13 mouse cellular contexts compared by ENCODE assay signal in genomic region chr9:36938601-36939078, GRCm38 (mm10).
DNase-seq lines count a peak whose midpoint lies in the region; ATAC-seq and TF ChIP-seq lines count a peak whose summit lies in the region.
"Had no signal": no experiment of that assay in that cellular context is flagged by ENCODE, and none has a peak within 500 bp of the region (broad histone marks: within the 10 kb centered on the region; RNA-seq: fewer than 3 reads in every experiment).

No protein-coding gene starts in this region.

- H3K9ac ChIP-seq in kidney, postnatal 0 days (ENCODE audit: low read depth, low read length), result no peak overlapping the region
- no peak overlapping the region for H3K9ac ChIP-seq in kidney, embryonic 16.5 days (replicated peaks; ENCODE audit: low read length)
- H3K9ac ChIP-seq in forebrain, embryonic 13.5 days, result no peak overlapping the region
- H3K9ac ChIP-seq in midbrain, postnatal 0 days (replicated peaks; ENCODE audit: low read length, poor library complexity, severe bottlenecking), result no peak overlapping the region
- H3K9ac ChIP-seq: liver, embryonic 14.5 days; stomach, embryonic 15.5 days had no signal

- peak; percentile 7 for DNase-seq in kidney, postnatal 0 days (ENCODE audit: low spot score)
- peak; percentile 73 for DNase-seq in hindlimb bud, embryonic 11.5 days (ENCODE audit: extremely low spot score, low read depth, low spot score)
- DNase-seq in midbrain, postnatal 0 days (ENCODE audit: low spot score), result peak; percentile 25
- DNase-seq in right cerebral cortex, postnatal 36 days (ENCODE audit: low spot score in 2 of 2), result no peak
- DNase-seq in left cerebral cortex, postnatal 36 days (ENCODE audit: low spot score in 2 of 2), result no peak
- DNase-seq in cerebellum, adult 2 months, result no peak
- DNase-seq: cerebellum, adult 11-12 months; heart, postnatal 4 days had no signal

- no peaks in the 10 kb centered on the region for H3K36me3 ChIP-seq in kidney, postnatal 0 days (ENCODE audit: insufficient read depth, low read length)
- H3K36me3 ChIP-seq in kidney, embryonic 16.5 days (ENCODE audit: insufficient read depth, low read length), result no peaks in the 10 kb centered on the region
- H3K36me3 ChIP-seq in forebrain, embryonic 13.5 days (ENCODE audit: poor library complexity, severe bottlenecking), result no peaks in the 10 kb centered on the region
- H3K36me3 ChIP-seq in midbrain, postnatal 0 days (ENCODE audit: insufficient read depth, low read length), result no peaks in the 10 kb centered on the region
- H3K36me3 ChIP-seq: stomach, embryonic 15.5 days had no signal

- ATAC-seq in kidney, postnatal 0 days (replicated peaks; ENCODE audit: low FRiP score, low read depth), result no peak
- no peak for ATAC-seq in kidney, embryonic 16.5 days (ENCODE audit: low FRiP score, low TSS enrichment)
- ATAC-seq in forebrain, embryonic 13.5 days, result peak; percentile 52
- ATAC-seq in midbrain, postnatal 0 days (ENCODE audit: low FRiP score), result 0 out of 2 replicates have a peak, but pooled peaks have one; percentile 17

- no peaks in the 10 kb centered on the region for H3K9me3 ChIP-seq in kidney, postnatal 0 days (replicated peaks; ENCODE audit: low read length)
- H3K9me3 ChIP-seq in kidney, embryonic 16.5 days (ENCODE audit: low read length), result no peaks in the 10 kb centered on the region
- H3K9me3 ChIP-seq in forebrain, embryonic 13.5 days (replicated peaks), result no peaks in the 10 kb centered on the region
- H3K9me3 ChIP-seq in midbrain, postnatal 0 days (ENCODE audit: low read length), result no peaks in the 10 kb centered on the region
- H3K9me3 ChIP-seq: stomach, embryonic 15.5 days had no signal

- no peak overlapping the region for H3K4me3 ChIP-seq in kidney, postnatal 0 days (replicated peaks; ENCODE audit: low read depth, low read length)
- H3K4me3 ChIP-seq in kidney, embryonic 16.5 days (ENCODE audit: low read length), result no peak overlapping the region
- H3K4me3 ChIP-seq in forebrain, embryonic 13.5 days, result no peak overlapping the region
- no peak overlapping the region for H3K4me3 ChIP-seq in midbrain, postnatal 0 days (ENCODE audit: low read depth, low read length)
- H3K4me3 ChIP-seq in cerebellum, adult 2 months (replicated peaks; ENCODE audit: insufficient read depth, low read depth, low read length), result no peak overlapping the region
- H3K4me3 ChIP-seq: erythroblast, embryonic 14.5 days; stomach, embryonic 15.5 days had no signal

- no peak for TF ChIP-seq CTCF in kidney, postnatal 0 days (IDR thresholded peaks at IDR 0.05; ENCODE audit: low read depth)
- no peak for TF ChIP-seq CTCF in midbrain, postnatal 0 days (IDR thresholded peaks at IDR 0.05)
- no peak for TF ChIP-seq CTCF in cerebellum, adult 2 months (IDR thresholded peaks at IDR 0.05; ENCODE audit: borderline replicate concordance, insufficient read depth, low read depth, low read length)

- no peak for TF ChIP-seq POLR2A in cerebellum, adult 2 months (IDR thresholded peaks at IDR 0.05; ENCODE audit: borderline replicate concordance, insufficient read depth, low read length)

- no peak overlapping the region for H3K27ac ChIP-seq in kidney, postnatal 0 days
- no peak overlapping the region for H3K27ac ChIP-seq in kidney, embryonic 16.5 days (ENCODE audit: low read length)
- H3K27ac ChIP-seq in forebrain, embryonic 13.5 days, result peak overlapping the region; percentile 31
- peak overlapping the region; percentile 43 for H3K27ac ChIP-seq in midbrain, postnatal 0 days (ENCODE audit: low read depth, low read length)
- H3K27ac ChIP-seq in cerebellum, adult 2 months (ENCODE audit: insufficient read depth, low read length), result no peak overlapping the region
- H3K27ac ChIP-seq: liver, embryonic 14.5 days; stomach, embryonic 15.5 days had no signal

- no peaks in the 10 kb centered on the region for H3K27me3 ChIP-seq in kidney, postnatal 0 days (ENCODE audit: insufficient read depth, low read length)
- H3K27me3 ChIP-seq in kidney, embryonic 16.5 days (ENCODE audit: insufficient read depth, low read length), result no peaks in the 10 kb centered on the region
- no peaks in the 10 kb centered on the region for H3K27me3 ChIP-seq in forebrain, embryonic 13.5 days
- H3K27me3 ChIP-seq in midbrain, postnatal 0 days (ENCODE audit: insufficient read depth, low read length), result no peaks in the 10 kb centered on the region
- H3K27me3 ChIP-seq in cerebellum, adult 2 months (ENCODE audit: control insufficient read depth, insufficient read depth, low read length), result no peaks in the 10 kb centered on the region
- H3K27me3 ChIP-seq: stomach, embryonic 15.5 days had no signal

- no peak overlapping the region for H3K4me2 ChIP-seq in kidney, postnatal 0 days (ENCODE audit: low read length)
- no peak overlapping the region for H3K4me2 ChIP-seq in kidney, embryonic 16.5 days (replicated peaks; ENCODE audit: low read depth, low read length)
- H3K4me2 ChIP-seq in forebrain, embryonic 13.5 days, result no peak overlapping the region
- no peak overlapping the region for H3K4me2 ChIP-seq in midbrain, postnatal 0 days (ENCODE audit: low read depth, low read length, poor library complexity, severe bottlenecking)
- H3K4me2 ChIP-seq: stomach, embryonic 15.5 days had no signal

- WGBS in kidney, postnatal 0 days, result 44% methylated on average over 8 of the region's 8 CpGs
- 42% methylated on average over 8 of the region's 8 CpGs for WGBS in kidney, embryonic 16.5 days
- WGBS in forebrain, embryonic 13.5 days, result 33% methylated on average over 8 of the region's 8 CpGs
- WGBS in midbrain, postnatal 0 days, result 39% methylated on average over 8 of the region's 8 CpGs
- 75% methylated on average over 8 of the region's 8 CpGs for WGBS in cerebellum, adult 2 months

- no peaks in the 10 kb centered on the region for H3K4me1 ChIP-seq in kidney, postnatal 0 days (replicated peaks; ENCODE audit: insufficient read depth, low read length)
- H3K4me1 ChIP-seq in kidney, embryonic 16.5 days (ENCODE audit: insufficient read depth, low read length), result peaks cover 19% of the 10 kb centered on the region; the same call in 1 of the 2 replicates
- peaks cover 42% of the 10 kb centered on the region for H3K4me1 ChIP-seq in forebrain, embryonic 13.5 days
- H3K4me1 ChIP-seq in midbrain, postnatal 0 days (ENCODE audit: insufficient read depth, low read length), result peaks cover 7% of the 10 kb centered on the region
- peaks cover 21% of the 10 kb centered on the region for H3K4me1 ChIP-seq in cerebellum, adult 2 months (ENCODE audit: control insufficient read depth, insufficient read depth, low read length)

- intact Hi-C loops in left cerebral cortex, postnatal 36 days (cut with DNase I), result no loop called here

Comparison
In these comparisons a context has a peak if more than half of its experiments do, and no peak if none do; other contexts are left out.
1. ATAC-seq: peak in forebrain, embryonic 13.5 days (single experiment) and midbrain, postnatal 0 days (single experiment); none in kidney, postnatal 0 days (single experiment) and kidney, embryonic 16.5 days (single experiment).
2. DNase-seq: peak in kidney, postnatal 0 days (single experiment), hindlimb bud, embryonic 11.5 days (single experiment) and midbrain, postnatal 0 days (single experiment); none in right cerebral cortex, postnatal 36 days (0 of 2), left cerebral cortex, postnatal 36 days (0 of 2) and cerebellum, adult 2 months (0 of 2).
3. H3K27ac ChIP-seq: peak in forebrain, embryonic 13.5 days (single experiment) and midbrain, postnatal 0 days (single experiment); none in kidney, postnatal 0 days (single experiment), kidney, embryonic 16.5 days (single experiment) and cerebellum, adult 2 months (single experiment).